13 mouse cellular contexts compared by ENCODE assay signal in the genomic region with DNA sequence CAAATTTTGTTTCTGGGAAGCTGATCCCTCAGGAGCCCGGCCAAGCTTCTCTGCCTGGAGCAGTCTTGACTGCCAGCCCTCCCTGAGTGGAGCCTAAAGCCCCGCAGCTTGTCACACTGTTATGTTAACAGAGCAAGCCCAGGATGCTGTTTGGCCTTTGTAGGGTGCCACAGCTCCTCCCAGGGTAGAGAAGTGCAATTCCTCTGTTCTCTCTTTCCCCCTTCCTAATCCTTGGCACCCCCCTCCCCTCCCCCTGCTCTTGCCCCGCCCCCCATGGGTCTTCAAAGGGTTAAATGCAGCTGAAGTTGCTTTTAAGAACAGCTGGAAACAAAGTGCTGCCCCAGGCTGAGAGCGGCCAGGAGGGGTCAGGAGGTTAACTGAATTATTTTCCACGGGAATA.
DNase-seq lines count a peak whose midpoint lies in the region; ATAC-seq and TF ChIP-seq lines count a peak whose summit lies in the region.
"Had no signal": no experiment of that assay in that cellular context is flagged by ENCODE, and none has a peak within 500 bp of the region (broad histone marks: within the 10 kb centered on the region; RNA-seq: fewer than 3 reads in every experiment).

No protein-coding gene starts in this region.

- no peaks in the 10 kb centered on the region for H3K27me3 ChIP-seq in forebrain, embryonic 16.5 days (replicated peaks; ENCODE audit: control insufficient read depth, insufficient read depth, low read length)
- no peaks in the 10 kb centered on the region for H3K27me3 ChIP-seq in midbrain, embryonic 12.5 days

- 4% methylated on average over 5 of the region's 5 CpGs for WGBS in forebrain, embryonic 16.5 days
- WGBS in midbrain, embryonic 12.5 days: under 1% methylated on average over 5 of the region's 5 CpGs

- peak; percentile 61 for DNase-seq in gastrocnemius, adult 2 months
- no peak for DNase-seq in gastrocnemius, postnatal 10 days
- DNase-seq in embryo, embryonic 10 days (ENCODE audit: low spot score): peak; percentile 77
- no peak for DNase-seq in lung, postnatal 10 days
- no peak for DNase-seq in Muller cell, postnatal 12 days (ENCODE audit: inconsistent ontology term)
- DNase-seq: adrenal gland, postnatal 10 days; cerebellum, adult 18-20 months; kidney, adult 2 months had no signal

- H3K4me2 ChIP-seq in forebrain, embryonic 16.5 days (ENCODE audit: low read length): no peak overlapping the region
- H3K4me2 ChIP-seq in midbrain, embryonic 12.5 days (replicated peaks): peak overlapping the region; percentile 14; the same call in 1 of the 2 replicates
- H3K4me2 ChIP-seq: heart, embryonic 13.5 days had no signal

- ATAC-seq in forebrain, embryonic 16.5 days: peak; percentile 67
- peak; percentile 77 for ATAC-seq in midbrain, embryonic 12.5 days (ENCODE audit: low FRiP score, low read depth)
- no peak for ATAC-seq in erythroid progenitor cell, adult 5-6 weeks (replicated peaks; ENCODE audit: low FRiP score, poor library complexity, severe bottlenecking)

- H3K4me3 ChIP-seq in gastrocnemius, adult 2 months: no peak overlapping the region
- H3K4me3 ChIP-seq in forebrain, embryonic 16.5 days (replicated peaks; ENCODE audit: low read length): no peak overlapping the region
- no peak overlapping the region for H3K4me3 ChIP-seq in midbrain, embryonic 12.5 days
- H3K4me3 ChIP-seq: erythroblast, embryonic 14.5 days; heart, embryonic 13.5 days had no signal

- H3K36me3 ChIP-seq in forebrain, embryonic 16.5 days (ENCODE audit: control insufficient read depth, insufficient read depth): no peaks in the 10 kb centered on the region
- no peaks in the 10 kb centered on the region for H3K36me3 ChIP-seq in midbrain, embryonic 12.5 days
- H3K36me3 ChIP-seq: heart, embryonic 13.5 days had no signal

- no peak overlapping the region for H3K9ac ChIP-seq in forebrain, embryonic 16.5 days (replicated peaks; ENCODE audit: low read depth, low read length)
- H3K9ac ChIP-seq in midbrain, embryonic 12.5 days (replicated peaks): no peak overlapping the region
- H3K9ac ChIP-seq: heart, embryonic 13.5 days had no signal

- TF ChIP-seq CTCF in gastrocnemius, adult 2 months (IDR thresholded peaks at IDR 0.05): no peak

- intact Hi-C loops in gastrocnemius, adult 2 months (cut with DNase I): loop anchor here (5.0 kb wide), 1 partner anchor 491 kb away; no protein-coding TSS in a partner anchor

- H3K4me1 ChIP-seq in forebrain, embryonic 16.5 days (replicated peaks; ENCODE audit: control insufficient read depth, insufficient read depth, low read length): peaks cover 35% of the 10 kb centered on the region
- H3K4me1 ChIP-seq in midbrain, embryonic 12.5 days: peaks cover 55% of the 10 kb centered on the region

- 0 out of 2 replicates have a peak overlapping the region, but pooled peaks have one; percentile 12 for H3K27ac ChIP-seq in gastrocnemius, adult 2 months
- H3K27ac ChIP-seq in forebrain, embryonic 16.5 days (ENCODE audit: low read length): no peak overlapping the region
- H3K27ac ChIP-seq in midbrain, embryonic 12.5 days (replicated peaks): peak overlapping the region; percentile 69
- H3K27ac ChIP-seq: heart, embryonic 13.5 days had no signal

- H3K9me3 ChIP-seq in forebrain, embryonic 16.5 days (ENCODE audit: control insufficient read depth, low read length): no peaks in the 10 kb centered on the region
- H3K9me3 ChIP-seq in midbrain, embryonic 12.5 days: no peaks in the 10 kb centered on the region
- H3K9me3 ChIP-seq: heart, embryonic 13.5 days had no signal

Comparison
In these comparisons a context has a peak if more than half of its experiments do, and no peak if none do; other contexts are left out.
1. DNase-seq: peak in gastrocnemius, adult 2 months (single experiment) and embryo, embryonic 10 days (single experiment); none in gastrocnemius, postnatal 10 days (single experiment), lung, postnatal 10 days (single experiment) and Muller cell, postnatal 12 days (single experiment).